Mouse (Mus musculus): ENCODE results near the gene Pdzd2. TPM values are rescaled to one million over a fixed set of nuclear protein-coding genes. Genes with fewer than 3 reads are reported as not detected.

Gene Pdzd2
- polyA plus RNA-seq, 1 experiment, result 9.3 TPM

DNA sequence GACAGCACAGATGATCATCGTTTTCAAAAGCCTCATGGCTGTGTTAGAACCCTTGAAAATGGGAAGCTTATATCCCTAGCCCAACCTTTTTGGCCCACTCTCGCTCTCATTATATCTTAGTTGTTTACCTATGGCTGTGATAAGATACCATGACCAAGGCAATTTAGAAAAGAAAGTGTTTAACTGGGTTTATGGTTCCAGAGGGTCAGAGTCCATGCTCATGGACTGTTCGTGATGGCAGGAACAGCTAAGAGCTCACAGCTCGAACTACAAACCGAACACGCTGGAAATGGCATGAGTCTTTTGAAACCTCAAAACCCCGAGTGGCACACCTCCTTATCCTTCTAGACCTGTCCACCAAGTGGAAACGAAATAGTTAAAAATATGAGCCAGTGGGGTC lies 11.2 kb upstream of the Pdzd2 start:
- Histone ChIP-seq H3K27me3 (ENCODE audit: control insufficient read depth, insufficient read depth, low read length) (no peaks in the 10 kb centered on the region), H3K36me3 (ENCODE audit: control insufficient read depth, insufficient read depth, low read length) (no peaks in the 10 kb centered on the region), H3K27ac (ENCODE audit: control insufficient read depth, insufficient read depth, low read depth, low read length) (no peak overlapping the region), H3K4me3 (ENCODE audit: control insufficient read depth, low read depth, low read length) (no peak overlapping the region), H3K4me1 (ENCODE audit: control insufficient read depth, insufficient read depth, low read length) (no peaks in the 10 kb centered on the region)
- TF ChIP-seq CTCF (IDR thresholded peaks at IDR 0.05; ENCODE audit: control insufficient read depth, insufficient read depth, insufficient replicate concordance, low read depth, low read length) (no peak), POLR2A (IDR thresholded peaks at IDR 0.05; ENCODE audit: control insufficient read depth, low read depth, low read length) (no peak)

DNA sequence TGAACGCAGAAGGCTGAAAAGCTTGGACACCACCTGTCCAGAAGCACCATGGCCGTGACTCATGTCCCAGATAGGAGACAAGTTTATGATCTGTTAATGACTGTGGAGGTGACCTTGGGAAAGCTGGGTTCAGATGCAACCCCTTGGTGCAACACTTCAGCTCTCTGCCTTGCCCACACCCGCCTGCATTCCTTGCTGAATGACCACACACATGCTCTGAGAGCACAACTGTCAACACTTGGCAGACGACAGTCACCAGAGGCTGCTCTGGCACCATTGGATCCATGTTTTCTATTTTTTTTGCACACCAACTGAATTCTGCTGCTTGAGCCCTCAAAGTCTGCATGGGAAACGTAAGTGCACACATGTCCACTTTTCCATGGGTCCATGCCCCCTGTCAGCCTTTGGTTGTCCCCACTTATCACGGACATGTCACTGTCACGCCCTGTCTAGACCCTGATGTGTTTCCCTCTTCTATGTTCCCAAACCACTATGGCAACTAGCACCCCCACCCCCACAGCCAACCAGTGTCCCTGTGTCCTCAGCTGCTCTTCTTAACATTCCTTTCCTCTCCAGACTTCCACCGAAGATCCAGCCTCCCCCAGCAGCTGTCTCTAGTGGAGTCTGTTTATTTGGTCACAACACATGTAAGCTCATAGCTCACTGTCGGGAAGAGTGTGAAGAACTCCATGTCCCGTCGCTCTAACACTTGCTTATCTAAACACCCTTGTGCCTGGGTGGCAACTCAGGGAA lies 10.0 kb upstream of the Pdzd2 start:
- no peak overlapping the region for H3K27ac ChIP-seq (ENCODE audit: control insufficient read depth, insufficient read depth, low read depth, low read length)
- no peaks in the 10 kb centered on the region for H3K27me3 ChIP-seq (ENCODE audit: control insufficient read depth, insufficient read depth, low read length)
- H3K4me3 ChIP-seq (ENCODE audit: control insufficient read depth, low read depth, low read length), result no peak overlapping the region
- no peak for TF ChIP-seq CTCF (IDR thresholded peaks at IDR 0.05; ENCODE audit: control insufficient read depth, insufficient read depth, insufficient replicate concordance, low read depth, low read length)
- no peaks in the 10 kb centered on the region for H3K4me1 ChIP-seq (ENCODE audit: control insufficient read depth, insufficient read depth, low read length)
- H3K36me3 ChIP-seq (ENCODE audit: control insufficient read depth, insufficient read depth, low read length), result no peaks in the 10 kb centered on the region

DNA sequence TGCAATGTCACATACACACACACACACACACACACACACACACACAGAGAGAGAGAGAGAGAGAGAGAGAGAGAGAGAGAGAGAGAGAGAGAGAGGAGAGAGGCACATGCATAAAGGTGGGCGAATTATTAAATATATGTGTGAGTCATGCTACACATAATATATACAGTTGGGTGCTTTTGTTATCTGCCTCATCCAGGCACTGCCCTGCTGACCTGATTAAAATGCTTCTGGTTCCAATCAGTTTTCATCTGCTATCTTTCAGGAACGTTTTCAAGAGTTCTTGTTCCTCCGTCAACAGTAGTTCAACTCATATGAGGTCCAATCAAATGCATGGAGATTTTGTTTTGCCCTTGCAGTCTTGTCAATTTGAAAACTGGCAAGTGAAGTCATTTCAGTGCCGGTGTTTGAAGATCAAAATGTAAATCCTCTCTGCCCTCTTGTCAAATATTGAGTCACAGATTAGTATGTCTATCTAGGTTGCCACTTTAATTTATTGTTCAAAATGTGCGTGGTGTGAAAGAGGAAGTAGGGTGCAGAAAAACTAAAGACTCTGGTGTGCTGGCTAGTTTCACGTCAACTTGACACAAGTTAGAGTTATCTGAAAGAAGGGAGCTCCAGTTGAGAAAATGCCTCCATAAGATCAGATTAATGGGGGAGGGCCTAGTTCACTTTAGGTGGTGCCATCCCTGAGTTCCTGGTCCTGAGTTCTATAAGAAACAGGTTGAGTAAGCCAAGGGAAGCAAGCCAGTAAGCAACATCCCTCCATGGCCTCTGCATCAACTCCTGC lies 2.6 kb upstream of the Pdzd2 start:
- TF ChIP-seq POLR2A (IDR thresholded peaks at IDR 0.05; ENCODE audit: control insufficient read depth, low read depth, low read length) (no peak), CTCF (IDR thresholded peaks at IDR 0.05; ENCODE audit: control insufficient read depth, insufficient read depth, insufficient replicate concordance, low read depth, low read length) (no peak)
- no peaks in the 10 kb centered on the region for H3K36me3 ChIP-seq (ENCODE audit: control insufficient read depth, insufficient read depth, low read length)
- no peak overlapping the region for H3K27ac ChIP-seq (ENCODE audit: control insufficient read depth, insufficient read depth, low read depth, low read length)
- peaks cover 7% of the 10 kb centered on the region for H3K4me1 ChIP-seq (ENCODE audit: control insufficient read depth, insufficient read depth, low read length)
- H3K4me3 ChIP-seq (ENCODE audit: control insufficient read depth, low read depth, low read length), result no peak overlapping the region
- no peaks in the 10 kb centered on the region; the same call in none of the 2 replicates for H3K27me3 ChIP-seq (ENCODE audit: control insufficient read depth, insufficient read depth, low read length)

DNA sequence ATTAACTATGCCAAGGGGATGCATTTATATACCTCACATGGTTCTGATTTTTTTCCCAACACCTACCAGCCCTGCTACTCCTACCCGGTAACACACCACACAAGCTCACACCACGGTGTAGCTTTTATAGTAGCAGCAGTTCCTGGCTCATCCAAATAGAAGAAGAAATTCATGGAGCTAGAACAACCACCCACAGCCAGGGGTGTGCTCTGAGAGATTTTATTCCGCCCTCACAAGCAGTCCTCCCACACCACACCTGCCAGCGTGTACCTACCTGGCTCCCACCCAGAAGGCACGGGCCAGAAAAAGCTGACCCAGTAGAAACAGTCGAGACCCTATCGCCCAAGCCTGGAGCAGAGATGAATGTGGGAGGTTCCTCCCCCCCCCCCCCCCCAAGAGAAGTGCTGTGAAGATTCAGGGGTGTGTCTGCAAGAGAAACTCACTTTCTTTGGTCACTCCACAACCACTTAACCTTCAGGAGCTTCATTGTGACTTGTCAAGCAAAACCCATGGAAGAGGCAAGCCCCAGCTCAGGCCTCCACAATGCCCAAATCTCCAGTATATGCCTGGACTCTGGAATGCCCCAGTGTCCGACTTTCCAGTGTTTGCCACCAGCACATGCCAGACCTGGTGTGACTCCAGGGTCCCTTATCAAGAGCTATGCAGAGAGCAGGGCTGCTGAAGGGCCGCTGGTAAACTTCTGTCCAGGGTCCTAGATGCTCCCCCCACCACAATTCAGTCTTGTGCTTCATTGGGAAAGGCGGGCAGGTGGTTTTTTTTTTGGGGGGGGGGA lies 1.2 kb downstream of the Pdzd2 start:
- TF ChIP-seq CTCF (IDR thresholded peaks at IDR 0.05; ENCODE audit: control insufficient read depth, insufficient read depth, insufficient replicate concordance, low read depth, low read length), result no peak
- no peak for TF ChIP-seq POLR2A (IDR thresholded peaks at IDR 0.05; ENCODE audit: control insufficient read depth, low read depth, low read length)
- Histone ChIP-seq H3K36me3 (ENCODE audit: control insufficient read depth, insufficient read depth, low read length) (no peaks in the 10 kb centered on the region), H3K27ac (ENCODE audit: control insufficient read depth, insufficient read depth, low read depth, low read length) (no peak overlapping the region), H3K27me3 (ENCODE audit: control insufficient read depth, insufficient read depth, low read length) (no peaks in the 10 kb centered on the region; the same call in none of the 2 replicates), H3K4me1 (ENCODE audit: control insufficient read depth, insufficient read depth, low read length) (peaks cover 7% of the 10 kb centered on the region), H3K4me3 (ENCODE audit: control insufficient read depth, low read depth, low read length) (no peak overlapping the region)

DNA sequence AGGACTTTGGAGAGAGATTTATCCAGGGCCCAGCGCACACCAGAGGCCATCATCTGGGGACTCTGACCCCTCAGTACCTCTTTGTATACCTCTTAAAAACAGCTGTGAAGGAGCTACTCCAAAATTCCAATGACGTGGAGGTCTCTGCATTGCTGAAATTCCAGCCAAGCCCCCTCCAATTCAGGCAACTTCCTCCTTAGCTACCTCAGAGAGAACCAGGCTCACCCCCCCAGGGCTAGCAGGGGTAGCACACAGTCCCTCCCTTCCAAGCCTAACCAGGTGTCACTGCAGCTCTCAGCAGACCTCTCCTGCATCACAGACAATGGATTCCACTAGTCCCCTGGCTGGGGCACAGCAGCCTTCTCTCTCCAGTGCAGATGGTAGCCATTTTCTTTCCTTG lies 4.5 kb downstream of the Pdzd2 start:
- Histone ChIP-seq H3K36me3 (ENCODE audit: control insufficient read depth, insufficient read depth, low read length) (no peaks in the 10 kb centered on the region), H3K4me3 (ENCODE audit: control insufficient read depth, low read depth, low read length) (no peak overlapping the region), H3K4me1 (ENCODE audit: control insufficient read depth, insufficient read depth, low read length) (peaks cover 9% of the 10 kb centered on the region), H3K27ac (ENCODE audit: control insufficient read depth, insufficient read depth, low read depth, low read length) (no peak overlapping the region), H3K27me3 (ENCODE audit: control insufficient read depth, insufficient read depth, low read length) (no peaks in the 10 kb centered on the region; the same call in none of the 2 replicates)
- TF ChIP-seq CTCF (IDR thresholded peaks at IDR 0.05; ENCODE audit: control insufficient read depth, insufficient read depth, insufficient replicate concordance, low read depth, low read length) (no peak), POLR2A (IDR thresholded peaks at IDR 0.05; ENCODE audit: control insufficient read depth, low read depth, low read length) (no peak)

DNA sequence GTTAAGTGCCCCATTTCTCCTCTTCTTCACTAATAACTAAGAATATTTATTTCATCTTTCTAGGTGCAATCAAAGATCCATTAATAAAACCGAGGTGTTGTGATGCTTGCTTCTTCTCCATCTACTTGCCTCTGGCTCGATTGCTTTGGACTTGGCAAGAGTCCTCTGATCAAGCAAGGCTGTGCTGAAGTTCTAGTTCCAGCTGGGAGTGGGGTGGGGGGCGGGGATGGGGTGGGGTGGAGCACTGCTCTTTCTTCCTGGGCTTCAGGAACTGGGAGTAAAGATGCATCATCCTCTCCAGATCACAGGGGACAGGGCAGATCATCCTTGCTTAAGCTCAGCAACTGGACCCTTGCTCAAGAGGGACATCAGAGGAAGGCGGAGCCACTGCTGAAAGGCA lies 5.5 kb downstream of the Pdzd2 start:
- no peak for TF ChIP-seq POLR2A (IDR thresholded peaks at IDR 0.05; ENCODE audit: control insufficient read depth, low read depth, low read length)
- TF ChIP-seq CTCF (IDR thresholded peaks at IDR 0.05; ENCODE audit: control insufficient read depth, insufficient read depth, insufficient replicate concordance, low read depth, low read length), result no peak
- peaks cover 5% of the 10 kb centered on the region for H3K4me1 ChIP-seq (ENCODE audit: control insufficient read depth, insufficient read depth, low read length)
- no peak overlapping the region for H3K4me3 ChIP-seq (ENCODE audit: control insufficient read depth, low read depth, low read length)
- no peak overlapping the region for H3K27ac ChIP-seq (ENCODE audit: control insufficient read depth, insufficient read depth, low read depth, low read length)
- no peaks in the 10 kb centered on the region for H3K36me3 ChIP-seq (ENCODE audit: control insufficient read depth, insufficient read depth, low read length)
- no peaks in the 10 kb centered on the region; the same call in none of the 2 replicates for H3K27me3 ChIP-seq (ENCODE audit: control insufficient read depth, insufficient read depth, low read length)

DNA sequence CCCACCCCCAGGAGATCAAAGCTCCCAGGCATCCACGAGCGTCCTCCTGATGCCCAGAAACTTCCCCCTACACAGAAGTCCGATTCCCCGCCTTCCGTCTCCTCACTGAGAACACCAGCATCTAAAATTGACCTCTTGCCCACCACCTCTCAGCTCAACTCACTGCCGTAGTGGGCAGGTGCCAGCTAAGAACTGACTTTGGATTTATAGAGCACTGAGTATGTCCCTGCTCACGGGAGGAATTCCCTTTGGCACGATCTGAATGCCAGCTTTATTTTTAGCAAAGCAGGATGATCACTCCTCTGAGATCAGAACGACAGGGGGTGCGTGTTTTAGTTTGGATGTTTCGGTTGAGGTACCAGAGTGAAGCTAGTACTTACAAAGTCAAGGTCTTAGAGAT lies 7.1 kb downstream of the Pdzd2 start:
- Histone ChIP-seq H3K27me3 (ENCODE audit: control insufficient read depth, insufficient read depth, low read length) (no peaks in the 10 kb centered on the region), H3K27ac (ENCODE audit: control insufficient read depth, insufficient read depth, low read depth, low read length) (no peak overlapping the region), H3K36me3 (ENCODE audit: control insufficient read depth, insufficient read depth, low read length) (no peaks in the 10 kb centered on the region), H3K4me3 (ENCODE audit: control insufficient read depth, low read depth, low read length) (no peak overlapping the region), H3K4me1 (ENCODE audit: control insufficient read depth, insufficient read depth, low read length) (peaks cover 2% of the 10 kb centered on the region; the same call in 1 of the 2 replicates)
- TF ChIP-seq POLR2A (IDR thresholded peaks at IDR 0.05; ENCODE audit: control insufficient read depth, low read depth, low read length), result no peak
- no peak for TF ChIP-seq CTCF (IDR thresholded peaks at IDR 0.05; ENCODE audit: control insufficient read depth, insufficient read depth, insufficient replicate concordance, low read depth, low read length)

All from testis, adult 2 months (tissue).